Mouse (Mus musculus) liver, adult 2 months (tissue): ENCODE results near the gene Gnb1l.

Source experiments
- CTCF ChIP-seq: fragments of 200-500 bp; IDR thresholded peaks from 2 replicates; pipeline ENCODE4 v1.5.1; 2011; ENCODE audit warnings: low read depth, low read length, control low read depth
- POLR2A ChIP-seq: fragments of 200-500 bp; IDR thresholded peaks from 2 replicates; pipeline ENCODE4 v1.6.1; 2011; ENCODE audit warnings: low read length, control low read depth; ENCODE audit not compliant: insufficient read depth; ENCODE audit errors: extremely low read depth

- TF ChIP-seq POLR2A (no peak), CTCF (no peak)
These were observed 8.1 kb downstream of the Gnb1l start for GRCm38 (mm10) chr16:18506524-18507199.
